Mouse (Mus musculus): ENCODE data around the gene Tigit.

Gene Tigit

DNA sequence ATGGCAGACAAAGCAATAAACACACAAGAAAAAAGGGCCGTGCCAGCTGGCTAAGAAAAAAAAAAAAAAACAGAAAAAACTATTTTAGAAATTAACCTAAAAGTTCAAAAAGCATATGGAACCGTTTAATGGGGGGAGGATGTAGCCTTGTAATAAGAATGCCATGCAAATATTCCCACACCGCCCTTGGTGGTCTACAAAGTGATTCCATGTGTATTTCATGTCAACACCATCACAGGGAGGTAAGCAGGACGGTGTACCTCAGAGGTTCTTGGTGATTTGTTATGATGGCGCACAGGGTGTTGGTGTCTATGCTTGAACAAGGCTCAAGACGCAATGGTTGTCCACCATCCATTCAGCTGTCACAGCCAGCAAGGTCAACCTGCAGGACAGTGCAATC, 46.6 kb downstream of the Tigit start:
- DNase-seq: no peak

GRCm38 (mm10) chr16:43616348-43616747, 47.6 kb downstream of the Tigit start:
- DNase-seq: no peak

- no peak for DNase-seq
Measured at GRCm38 (mm10) chr16:43610375-43610774, 53.6 kb downstream of the Tigit start.

- peak; percentile 21 to 30 for DNase-seq
Measured at GRCm38 (mm10) chr16:43608066-43608465, 55.9 kb downstream of the Tigit start.

GRCm38 (mm10) chr16:43607086-43607485, 56.9 kb downstream of the Tigit start:
- DNase-seq: no peak

GRCm38 (mm10) chr16:43604399-43605013, 59.4 kb downstream of the Tigit start:
- DNase-seq: no peak

DNA sequence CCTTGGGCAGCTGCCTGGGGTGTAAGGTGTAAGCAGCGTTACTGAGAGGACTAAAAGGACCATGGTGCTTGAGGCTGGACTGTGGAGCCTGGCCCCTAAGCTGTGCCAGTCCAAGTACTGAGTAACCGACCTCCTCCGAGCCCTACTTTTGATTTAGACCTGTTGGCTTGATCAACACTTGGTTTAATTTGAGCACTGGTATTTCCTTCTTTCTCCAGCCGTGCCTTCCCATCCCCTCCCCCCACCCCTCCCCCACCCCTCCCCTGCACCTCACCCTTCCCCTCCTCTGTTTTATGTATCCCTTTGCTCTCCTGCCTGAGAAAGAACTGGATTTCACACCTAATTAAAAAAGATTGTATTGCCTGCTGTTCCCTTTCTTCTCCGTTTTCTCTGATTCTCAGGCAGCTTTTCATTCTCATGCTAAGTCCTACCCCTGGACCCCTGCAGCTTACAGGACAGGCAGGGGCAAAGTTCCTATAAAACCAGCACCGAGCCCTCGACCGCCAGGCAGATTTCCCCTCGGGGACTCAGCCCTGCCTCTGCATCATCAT, 60.3 kb downstream of the Tigit start:
- DNase-seq: no peak

DNA sequence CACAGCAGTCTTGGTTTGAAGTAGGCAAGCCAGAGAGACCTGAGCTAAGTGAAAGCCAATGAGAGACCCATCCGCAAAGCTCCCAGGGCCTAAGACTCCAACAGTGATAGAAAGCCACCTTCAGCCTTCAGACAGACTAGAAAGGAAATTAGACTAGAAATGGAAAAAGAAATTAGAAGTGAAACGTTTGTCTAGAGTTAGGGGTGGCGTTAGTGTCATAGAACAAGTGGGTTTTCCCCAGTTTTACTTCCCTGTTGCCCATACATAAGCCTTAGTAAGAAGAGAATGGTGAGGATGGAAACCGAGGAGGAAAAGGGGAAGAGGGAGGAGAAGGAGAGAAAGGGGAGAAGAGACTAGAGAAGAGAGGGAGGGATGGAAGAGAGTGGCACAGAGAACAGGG, 61.4 kb downstream of the Tigit start:
- DNase-seq: no peak

DNA sequence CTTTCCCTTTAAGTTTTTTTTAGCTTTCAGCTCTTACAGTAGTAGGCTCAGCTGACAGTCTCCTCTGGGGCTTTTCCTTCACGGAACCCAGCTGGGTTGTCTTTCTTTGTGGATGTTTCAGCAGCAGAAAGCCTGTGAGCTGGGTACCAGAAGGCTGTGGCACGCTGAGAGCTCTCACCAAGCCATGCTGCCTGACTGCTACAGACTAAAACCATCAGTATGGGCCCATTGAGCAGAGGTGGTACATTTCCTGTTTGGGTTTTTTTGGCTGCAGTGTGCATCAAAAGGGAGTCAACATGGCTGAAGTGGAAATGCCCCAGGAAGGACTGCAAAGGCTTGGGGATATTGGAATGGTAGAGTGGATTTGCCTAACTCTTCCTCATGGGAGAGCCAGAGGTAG, 64.2 kb downstream of the Tigit start:
- no peak for DNase-seq

Data from cerebellum, postnatal 10 days (tissue).